ENCODE assay signal across 21 mouse cellular contexts in the genomic region with DNA sequence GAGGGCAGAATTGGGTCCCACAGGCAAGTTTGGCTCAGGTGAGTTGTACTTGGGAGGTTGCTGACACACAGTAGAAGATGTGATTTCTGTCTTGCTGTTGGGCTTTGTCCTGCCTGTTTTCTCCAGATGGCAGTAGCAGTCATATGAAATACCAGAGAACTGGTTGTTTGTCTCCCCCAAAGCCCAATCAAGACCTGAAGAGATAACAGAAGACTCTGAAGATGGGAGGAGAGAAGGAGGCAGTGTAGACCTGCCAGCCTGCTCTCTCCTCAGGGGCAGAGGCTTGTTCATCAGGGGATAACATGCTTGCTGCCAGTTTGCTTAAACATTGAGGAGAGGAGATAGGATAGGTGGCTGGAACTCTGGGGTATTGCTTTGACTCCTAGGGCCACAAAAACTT.
"Had no signal": no experiment of that assay in that cellular context is flagged by ENCODE, and none has a peak within 500 bp of the region (broad histone marks: within the 10 kb centered on the region; RNA-seq: fewer than 3 reads in every experiment).

No protein-coding gene starts in this region.

- H3K4me3 ChIP-seq: heart, adult 2 months; heart, embryonic 13.5 days; heart, embryonic 15.5 days; hindbrain, embryonic 13.5 days; hindbrain, embryonic 15.5 days; intestine, embryonic 15.5 days; limb, embryonic 13.5 days; limb, embryonic 15.5 days had no signal

- H3K36me3 ChIP-seq: heart, embryonic 13.5 days; heart, embryonic 15.5 days; hindbrain, embryonic 13.5 days; hindbrain, embryonic 15.5 days; intestine, embryonic 15.5 days; limb, embryonic 13.5 days; limb, embryonic 15.5 days had no signal

- DNase-seq: gastrocnemius, postnatal 14 days; gastrocnemius, postnatal 36 days; heart, adult 11 months; heart, adult 2 months; heart, postnatal 14 days; heart, postnatal 36 days; kidney, adult 18-20 months; kidney, adult 8-10 months; kidney, postnatal 10 days; kidney, postnatal 25 days; kidney, postnatal 4 days; layer of hippocampus, postnatal 36 days; left cerebral cortex, postnatal 4 days had no signal

- H3K27ac ChIP-seq: heart, adult 2 months; heart, embryonic 13.5 days; heart, embryonic 15.5 days; hindbrain, embryonic 13.5 days; hindbrain, embryonic 15.5 days; hindbrain, postnatal 0 days; intestine, embryonic 15.5 days; limb, embryonic 13.5 days; limb, embryonic 15.5 days had no signal

- H3K27me3 ChIP-seq: heart, embryonic 13.5 days; heart, embryonic 15.5 days; hindbrain, embryonic 13.5 days; hindbrain, embryonic 15.5 days; intestine, embryonic 15.5 days; limb, embryonic 13.5 days; limb, embryonic 15.5 days had no signal

- H3K4me1 ChIP-seq: hindbrain, embryonic 13.5 days; intestine, embryonic 15.5 days had no signal
